Mouse (Mus musculus) brain, embryonic 18.5 days (tissue): ENCODE data around the gene Gm28053.

Experiments used
- DNase-seq: peaks from one replicate; pipeline ENCODE4 v3.0.0-alpha.2; 2012; ENCODE audit warnings: low read depth, low spot score

Gm28053 gene

DNA sequence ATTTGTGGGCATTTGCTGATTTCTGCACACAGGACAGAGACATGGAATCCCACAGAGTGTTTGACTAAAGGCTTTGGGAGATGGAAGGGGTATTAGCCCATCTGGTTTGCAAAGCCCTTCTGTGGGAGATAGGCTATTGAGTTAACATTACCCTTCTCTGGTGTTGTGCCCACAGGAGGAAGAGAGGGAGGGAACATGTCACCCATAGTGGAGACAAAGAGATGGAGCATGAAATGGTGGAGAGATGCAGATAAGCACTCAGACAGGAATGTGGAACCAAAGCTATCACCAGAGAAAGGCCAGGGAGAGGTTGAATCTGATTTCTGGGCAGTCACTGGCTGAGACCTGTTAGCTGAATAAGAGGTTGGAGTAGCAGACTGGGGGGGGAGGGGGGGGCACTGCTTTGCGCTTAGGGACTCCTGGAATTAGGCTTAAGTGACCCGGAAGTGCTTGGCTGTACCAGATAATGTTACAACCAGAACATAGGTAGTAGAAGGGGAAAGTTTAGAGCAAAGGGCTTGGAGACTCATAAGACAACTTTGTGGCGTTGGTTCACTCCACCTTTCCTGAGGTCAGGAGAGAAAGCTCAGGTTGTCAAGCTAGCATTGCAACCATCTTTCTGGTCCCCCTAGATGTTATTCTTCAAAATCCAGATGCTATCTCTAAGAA, 22.2 kb downstream of the Gm28053 start:
- DNase-seq, result no peak

GRCm38 (mm10) chr6:48741273-48741672, 22.9 kb downstream of the Gm28053 start:
- no peak for DNase-seq

- no peak for DNase-seq
Measured at GRCm38 (mm10) chr6:48741711-48742206, 23.4 kb downstream of the Gm28053 start.

DNA sequence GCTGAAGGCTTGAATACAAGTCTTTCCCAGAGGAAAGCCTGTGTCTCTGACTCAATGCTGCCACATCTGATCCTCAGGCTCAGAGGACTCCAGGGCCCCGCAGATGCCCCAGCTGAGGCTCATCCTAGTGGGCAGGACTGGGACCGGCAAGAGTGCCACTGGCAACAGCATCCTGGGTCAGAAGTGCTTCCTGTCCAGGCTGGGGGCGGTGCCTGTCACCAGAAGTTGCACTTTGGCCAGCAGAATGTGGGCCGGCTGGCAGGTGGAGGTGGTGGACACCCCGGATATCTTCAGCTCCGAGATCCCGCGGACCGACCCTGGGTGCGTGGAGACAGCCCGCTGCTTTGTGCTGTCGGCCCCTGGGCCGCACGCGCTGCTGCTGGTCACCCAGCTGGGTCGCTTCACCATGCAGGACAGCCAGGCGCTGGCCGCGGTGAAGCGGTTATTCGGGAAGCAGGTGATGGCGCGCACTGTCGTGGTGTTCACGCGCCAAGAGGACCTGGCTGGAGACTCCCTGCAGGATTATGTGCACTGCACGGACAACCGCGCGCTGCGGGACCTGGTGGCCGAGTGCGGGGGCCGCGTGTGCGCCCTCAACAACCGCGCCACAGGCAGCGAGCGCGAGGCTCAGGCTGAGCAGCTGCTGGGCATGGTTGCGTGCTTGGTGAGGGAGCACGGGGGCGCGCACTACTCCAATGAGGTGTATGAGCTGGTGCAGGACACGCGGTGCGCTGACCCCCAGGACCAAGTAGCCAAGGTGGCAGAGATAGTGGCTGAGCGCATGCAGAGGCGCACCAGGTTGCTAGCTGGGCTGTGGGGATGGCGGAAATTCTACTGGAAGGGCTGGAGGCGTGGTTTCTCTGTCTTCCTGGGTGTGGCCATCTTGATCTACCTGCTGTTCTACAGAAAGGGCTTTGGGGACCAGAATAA, 24.3 kb downstream of the Gm28053 start:
- no peak for DNase-seq

DNA sequence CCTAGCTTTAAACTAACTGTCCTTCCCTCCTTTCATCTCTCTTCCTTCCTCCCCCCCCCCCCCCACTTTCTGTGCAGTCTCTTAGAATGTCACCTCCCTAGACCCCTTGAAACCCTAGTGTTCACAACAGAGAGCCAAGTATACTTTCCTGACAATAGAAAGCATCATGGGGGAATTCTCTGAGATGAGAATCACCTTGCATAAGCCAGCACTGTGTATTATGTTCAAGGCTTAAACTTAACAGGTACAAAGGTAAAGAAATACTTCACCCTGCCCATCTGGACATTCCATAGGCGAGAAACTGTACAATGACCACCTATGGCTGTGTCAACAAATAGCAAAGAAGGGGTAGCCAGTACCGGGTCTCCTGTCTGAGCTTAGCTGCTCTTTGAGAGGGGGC, 27.1 kb downstream of the Gm28053 start:
- no peak for DNase-seq

DNA sequence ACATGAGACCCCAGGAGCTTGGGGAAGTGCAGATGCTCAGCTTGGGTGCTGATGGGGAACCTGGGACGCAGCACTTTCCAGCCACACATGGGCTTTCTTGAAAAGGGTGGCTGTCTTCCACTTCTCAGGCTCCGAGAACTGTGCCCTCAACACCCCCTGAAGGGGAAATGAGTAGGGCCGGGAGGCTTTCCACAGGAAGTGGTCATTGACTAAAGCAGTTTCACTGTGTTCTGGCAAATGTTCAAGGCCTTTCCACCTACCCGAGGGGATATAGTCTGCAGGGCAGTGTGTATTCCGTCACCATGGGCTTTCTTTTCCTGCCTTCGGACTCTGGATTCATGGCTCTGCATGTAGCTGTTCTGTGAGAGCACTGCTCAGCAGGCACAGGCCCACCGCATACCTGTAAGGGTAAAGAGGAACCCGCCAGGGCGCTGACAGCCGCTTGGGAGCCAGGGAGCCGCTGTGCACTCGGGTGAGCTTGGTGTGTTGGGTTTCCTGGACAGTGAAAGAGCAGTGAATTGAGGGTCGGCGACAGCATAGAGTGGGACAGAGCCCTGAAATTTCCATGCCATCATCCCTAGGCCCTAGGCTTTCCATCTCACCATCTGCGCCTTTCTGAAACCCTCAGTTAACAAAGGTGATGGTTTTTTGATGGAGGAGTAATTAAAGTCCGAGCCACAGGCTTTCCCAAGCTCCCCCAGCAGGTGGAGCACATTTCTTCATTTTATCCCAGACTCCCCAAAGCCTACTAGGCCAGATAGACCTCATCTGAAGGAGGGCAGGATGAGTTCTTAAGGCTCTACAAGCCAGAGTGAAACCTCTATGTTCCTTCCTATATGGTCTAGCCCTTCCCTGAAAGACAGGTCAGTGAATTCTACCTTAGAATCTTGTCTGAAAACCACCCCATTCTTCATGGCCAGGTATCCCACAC, 27.8 kb downstream of the Gm28053 start, which contains the start of gene Gimap5:
Gene Gimap5, plus strand, starts transcription at position 239 of the 931 bp plus-strand sequence.
- no peak for DNase-seq

DNA sequence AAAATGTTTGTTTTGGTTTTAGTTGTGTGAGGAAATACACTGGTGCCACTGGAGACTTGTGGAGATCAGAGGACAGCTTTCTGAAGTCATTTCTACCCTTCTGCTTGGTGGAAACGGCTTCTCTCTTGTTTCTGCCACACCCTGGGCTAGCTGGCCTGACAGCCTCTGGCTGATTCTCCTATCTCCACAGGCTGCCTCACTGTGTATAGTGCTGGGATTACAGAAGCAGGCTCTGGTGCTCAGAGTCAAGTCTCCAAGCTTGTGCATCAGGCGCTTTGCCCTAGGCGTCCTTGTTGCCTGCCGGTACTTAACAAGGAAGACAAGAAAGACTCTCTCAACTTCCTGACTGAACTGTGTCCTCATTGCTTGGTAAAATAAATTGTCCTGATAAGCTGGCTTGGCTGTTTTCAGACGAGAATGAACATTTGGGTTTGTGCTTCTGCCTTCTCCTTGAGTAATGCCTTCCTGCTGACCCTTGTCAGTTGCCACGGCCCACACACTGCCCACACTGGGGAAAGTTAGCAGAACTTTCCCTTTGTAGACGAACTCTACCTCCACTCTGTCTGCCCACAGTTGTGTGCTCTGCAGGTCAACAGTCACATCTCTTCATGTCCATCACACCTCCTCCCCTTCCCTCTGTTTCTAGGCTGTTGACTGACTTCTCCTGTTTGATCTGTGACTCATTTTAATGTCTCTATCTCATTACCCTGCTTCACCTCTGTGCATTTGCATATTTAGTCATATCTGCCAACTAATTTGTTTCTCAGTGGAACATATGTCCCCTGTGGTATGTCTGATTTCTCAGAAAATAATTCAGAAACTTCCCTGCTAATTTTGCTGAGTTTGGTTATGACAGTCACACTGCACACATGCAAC, 28.9 kb downstream of the Gm28053 start:
- no peak for DNase-seq

DNA sequence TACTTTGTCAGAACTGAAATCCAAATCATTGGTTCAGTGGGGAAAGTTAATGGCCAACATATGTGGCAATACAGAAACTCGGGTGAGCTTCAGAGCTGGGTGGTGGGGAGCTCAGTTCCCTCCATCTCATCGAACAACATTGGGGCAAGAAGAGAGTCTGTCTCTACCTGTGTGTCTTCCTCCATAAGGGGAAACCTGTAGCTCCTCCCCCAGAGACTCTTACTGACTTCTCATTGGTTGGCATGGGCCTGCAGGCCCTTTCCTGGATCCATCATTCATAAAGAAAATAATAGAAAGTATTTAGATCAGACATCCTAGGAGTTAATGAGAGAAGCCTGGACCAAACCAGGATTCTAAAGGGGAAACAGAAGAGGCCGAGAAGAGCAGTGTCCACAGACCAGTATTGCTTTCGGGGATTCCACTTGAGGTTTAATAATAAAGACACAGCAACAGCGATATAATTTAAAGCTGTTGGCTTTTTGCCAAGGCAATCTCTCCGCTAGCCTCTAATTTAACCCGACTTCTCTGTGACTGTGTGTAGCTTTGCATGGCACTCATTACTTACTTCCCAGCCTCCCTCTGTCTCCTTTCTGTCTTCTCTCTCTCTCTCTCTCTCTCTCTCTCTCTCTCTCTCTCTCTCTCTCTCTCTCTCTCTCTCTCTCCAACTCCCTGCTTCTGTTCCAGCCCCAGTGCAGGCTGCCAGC, 45.3 kb downstream of the Gm28053 start:
- DNase-seq, result no peak

DNA sequence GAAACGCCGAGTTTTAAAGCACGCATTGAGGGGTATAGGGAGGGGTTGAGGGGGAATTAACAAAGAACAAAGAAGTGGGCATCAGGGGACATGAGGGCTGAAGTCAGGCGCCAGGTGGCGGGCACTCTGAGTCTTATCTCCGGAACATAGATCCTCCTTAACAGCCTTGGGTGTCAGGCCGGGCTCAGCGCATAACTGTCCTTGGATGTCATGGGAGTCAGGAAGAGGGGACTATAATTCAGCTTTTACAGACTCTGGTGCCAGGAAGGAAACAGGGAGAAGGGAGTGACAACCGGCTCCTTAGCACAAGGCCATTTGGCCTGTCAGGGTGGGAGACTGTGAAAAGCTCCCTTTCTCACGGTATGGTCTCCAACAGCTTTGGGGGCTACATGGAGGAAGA, 46.1 kb downstream of the Gm28053 start:
- no peak for DNase-seq

- DNase-seq, result no peak
Measured at GRCm38 (mm10) chr6:48768178-48768869, 49.9 kb downstream of the Gm28053 start.

- DNase-seq, result no peak
Measured at GRCm38 (mm10) chr6:48768933-48769332, 50.5 kb downstream of the Gm28053 start.

DNA sequence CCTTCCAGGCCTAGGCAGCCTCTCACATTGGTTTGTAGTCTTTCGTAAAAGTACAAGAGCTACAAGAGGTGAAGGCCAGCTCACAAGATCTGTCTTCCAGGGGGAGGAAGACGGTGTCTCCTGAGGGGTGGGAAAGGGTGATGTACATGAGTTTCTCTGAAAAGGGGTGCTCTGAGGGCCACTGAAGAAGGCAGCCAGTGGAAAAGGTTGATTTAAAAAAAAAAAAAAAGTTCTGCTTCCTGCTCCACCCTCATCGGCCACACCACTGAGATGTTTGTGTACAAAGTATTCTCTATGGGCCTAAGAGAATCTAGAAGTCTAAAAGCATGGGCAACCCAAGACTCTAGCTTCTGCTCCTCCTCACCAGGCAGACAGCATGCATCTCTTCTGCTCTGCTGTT, 52.3 kb downstream of the Gm28053 start, which contains the start of gene Gimap3:
Gene Gimap3, minus strand, starts transcription at position 156 of the 400 bp plus-strand sequence.
- DNase-seq, result no peak

- peak; percentile 16 for DNase-seq
Measured at GRCm38 (mm10) chr6:48772030-48772429, 53.6 kb downstream of the Gm28053 start.

GRCm38 (mm10) chr6:48784406-48784805, 66.0 kb downstream of the Gm28053 start:
- DNase-seq, result no peak

DNA sequence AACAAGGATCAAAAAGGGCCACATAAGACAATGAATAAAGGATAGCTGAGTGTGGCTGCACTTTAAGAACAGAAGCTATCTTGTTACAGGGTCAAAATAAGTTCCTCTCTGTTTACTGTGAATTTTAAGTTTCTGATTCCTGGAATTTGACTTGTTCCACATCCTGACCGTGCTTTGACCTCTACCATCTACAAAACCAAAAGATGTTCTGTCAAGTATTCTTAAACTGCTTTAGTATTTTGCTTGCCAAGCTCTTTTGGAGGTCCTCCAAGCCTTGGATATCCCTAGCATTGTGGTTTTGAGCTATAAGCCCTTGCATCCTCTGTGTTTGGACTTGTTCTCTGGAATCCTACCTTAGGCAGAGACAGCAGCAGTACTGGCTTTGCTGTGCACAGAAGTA, 66.8 kb downstream of the Gm28053 start:
- no peak for DNase-seq

DNA sequence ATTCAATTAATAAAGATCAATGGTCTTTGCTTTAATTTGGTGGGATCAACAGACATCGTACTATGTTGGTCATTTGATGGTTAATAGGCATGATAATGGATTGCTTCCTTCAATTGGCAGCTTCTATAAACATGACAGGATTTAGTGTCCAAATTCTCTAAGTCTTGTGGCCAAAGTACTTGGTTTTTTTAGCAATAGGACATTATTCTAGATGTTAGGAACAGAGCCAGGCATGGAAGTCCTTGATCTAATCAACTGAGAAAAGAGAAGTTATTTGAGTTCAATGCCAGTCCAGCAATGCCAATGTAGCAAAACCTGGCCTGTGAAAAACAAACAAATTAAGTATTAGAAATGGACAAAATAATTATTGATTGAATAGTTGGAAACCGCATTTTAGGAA, 67.2 kb downstream of the Gm28053 start:
- DNase-seq, result no peak

- no peak for DNase-seq
Measured at GRCm38 (mm10) chr6:48787867-48788266, 69.5 kb downstream of the Gm28053 start.

DNA sequence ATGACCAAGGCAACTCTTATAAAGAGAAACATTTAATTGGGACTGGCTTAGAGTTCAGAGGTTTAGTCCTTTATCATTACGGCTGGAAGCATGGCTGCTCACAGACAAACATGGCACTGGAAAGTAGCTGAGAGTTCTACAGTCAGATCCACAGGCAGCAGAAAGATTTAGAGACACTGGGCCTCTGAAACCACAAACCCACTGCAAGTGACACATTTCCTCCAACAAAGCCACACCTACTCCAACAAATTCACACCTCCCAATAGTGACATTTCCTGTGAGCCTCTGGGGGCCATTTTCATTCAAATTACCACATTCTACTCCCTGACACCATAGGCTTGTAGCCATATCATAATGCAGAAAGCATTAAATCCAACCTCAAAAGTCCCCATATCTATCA, 83.5 kb downstream of the Gm28053 start:
- DNase-seq, result no peak
